Mouse (Mus musculus) left cerebral cortex, postnatal 10 days (tissue): ENCODE results near the gene Mfng. TPM values are rescaled to one million over a fixed set of nuclear protein-coding genes. Genes with fewer than 3 reads are reported as not detected.
A peak's percentile ranks its signal among the peaks of the same experiment; 100 is the strongest.

Experiments used
- DNase-seq, 2 experiments: peaks; one replicate each; pipeline ENCODE4 v3.0.0; 2021 to 2022; ENCODE audit warnings: low spot score in 2 of 2, mixed read lengths in 1 of 2; ENCODE audit errors: extremely low spot score in 1 of 2
- intact Hi-C: fragments of 180-260 bp; cut with DNase I; formaldehyde crosslinking; loops from one replicate; pipeline ENCODE4 v1.15.1; 2025
- total RNA-seq, 2 experiments: library from RNA; stranded (reverse); gene quantifications; 2 replicates each; pipeline ENCODE4 v1.2.3; 2021

Gene Mfng
- total RNA-seq, 2 experiments from 2014 or later = 6.7 to 7.6 TPM

GRCm38 (mm10) chr15:78770234-78770982 lies 2.9 kb downstream of the Mfng start:
- intact Hi-C loops = no loop called here
- DNase-seq = no peak

DNA sequence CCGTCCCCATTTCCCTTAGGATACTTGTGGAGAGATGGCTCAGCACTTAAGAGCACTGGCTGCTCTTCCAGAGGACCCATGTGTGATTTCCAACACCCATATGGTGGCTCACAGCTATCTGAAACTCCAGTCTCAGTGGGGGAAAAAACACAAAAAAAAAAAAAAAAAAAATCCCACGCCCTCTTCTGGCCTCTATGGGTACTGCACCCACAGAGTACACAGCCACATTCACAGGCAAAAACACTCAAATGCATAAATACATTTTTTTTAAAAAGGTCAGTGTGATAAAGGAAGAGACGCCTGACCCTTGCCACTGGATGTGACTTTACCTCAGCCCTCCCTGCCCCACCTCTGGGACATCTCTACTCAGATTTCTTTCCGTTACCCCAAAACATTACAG lies 4.2 kb downstream of the Mfng start:
- intact Hi-C loops = no loop called here
- no peak for DNase-seq

GRCm38 (mm10) chr15:78763704-78764103 lies 9.6 kb downstream of the Mfng start:
- intact Hi-C loops = no loop called here
- no peak for DNase-seq

- intact Hi-C loops = no loop called here
- no peak for DNase-seq
Observed at GRCm38 (mm10) chr15:78763210-78763609, 10.1 kb downstream of the Mfng start.

GRCm38 (mm10) chr15:78761112-78761511 lies 12.2 kb downstream of the Mfng start:
- intact Hi-C loops = no loop called here
- DNase-seq = no peak

GRCm38 (mm10) chr15:78758132-78758531 lies 15.1 kb downstream of the Mfng start:
- intact Hi-C loops = no loop called here

GRCm38 (mm10) chr15:78755966-78756725 lies 17.1 kb downstream of the Mfng start:
- DNase-seq = no peak
- intact Hi-C loops = no loop called here

More at GRCm38 (mm10) chr15:78758132-78758531, 15.1 kb downstream of the Mfng start:
- no peak for DNase-seq

DNA sequence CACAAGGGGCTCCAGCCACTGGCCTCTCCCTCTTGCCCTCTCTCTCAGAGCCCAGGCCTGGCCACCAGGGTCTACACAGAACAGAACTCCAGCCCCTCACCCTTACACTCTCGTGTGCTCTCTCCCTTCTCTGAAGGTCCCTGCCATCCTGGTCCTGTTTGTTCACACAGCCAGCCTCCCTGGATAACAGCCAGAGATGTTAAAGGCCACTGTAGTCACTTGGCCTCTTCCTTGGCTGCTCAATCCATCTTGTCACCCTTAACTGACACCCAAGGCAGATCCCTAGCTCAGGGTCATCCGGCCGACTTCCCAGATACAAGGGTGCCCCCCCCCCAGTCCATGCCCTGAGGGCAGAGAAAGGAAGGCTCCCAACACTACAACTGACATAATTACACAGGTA lies 18.0 kb downstream of the Mfng start:
- DNase-seq = no peak
- intact Hi-C loops = no loop called here

DNA sequence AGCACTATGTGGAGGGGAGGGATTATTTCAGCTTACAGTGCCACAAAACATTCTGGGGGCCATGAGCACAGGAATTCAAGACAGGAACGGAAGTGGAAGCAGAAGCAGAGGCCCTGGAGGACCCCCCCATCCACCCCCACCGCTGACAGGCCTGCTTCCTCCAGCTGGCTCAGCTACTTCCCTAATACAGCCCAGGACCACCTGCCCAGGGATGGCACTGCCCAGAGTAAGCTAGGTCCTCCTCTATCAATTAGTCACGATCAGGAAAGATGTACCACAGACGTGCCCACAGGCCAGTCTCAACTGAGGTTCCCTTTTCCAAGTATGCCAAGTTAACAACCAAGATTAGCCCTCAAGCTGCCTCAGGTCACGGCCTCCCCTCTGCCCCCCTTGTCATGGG lies 19.1 kb downstream of the Mfng start:
- no peak for DNase-seq
- intact Hi-C loops = no loop called here

DNA sequence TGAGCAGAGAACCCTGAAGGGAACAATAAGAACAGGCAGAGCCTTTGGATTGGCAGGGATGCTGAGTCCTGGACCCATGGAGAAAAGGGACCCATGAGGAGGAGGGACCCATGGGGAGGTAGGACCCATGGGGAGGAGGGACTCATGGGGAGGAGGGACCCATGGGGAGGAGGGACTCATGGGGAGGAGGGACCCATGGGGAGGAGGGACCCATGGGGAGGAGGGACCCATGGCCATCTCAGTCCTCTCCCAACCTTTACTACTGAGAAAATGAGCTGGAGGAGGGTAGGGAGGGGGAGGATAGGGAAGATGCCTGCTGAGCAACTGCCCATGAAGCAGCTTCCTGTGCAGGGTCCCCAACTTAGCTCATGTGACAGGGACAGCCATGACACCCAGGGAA lies 20.3 kb downstream of the Mfng start:
- intact Hi-C loops = no loop called here
- no peak for DNase-seq

GRCm38 (mm10) chr15:78750608-78751350 lies 22.5 kb downstream of the Mfng start:
- intact Hi-C loops = no loop called here
- DNase-seq = peak in 1 of 2 experiments; percentile 55

DNA sequence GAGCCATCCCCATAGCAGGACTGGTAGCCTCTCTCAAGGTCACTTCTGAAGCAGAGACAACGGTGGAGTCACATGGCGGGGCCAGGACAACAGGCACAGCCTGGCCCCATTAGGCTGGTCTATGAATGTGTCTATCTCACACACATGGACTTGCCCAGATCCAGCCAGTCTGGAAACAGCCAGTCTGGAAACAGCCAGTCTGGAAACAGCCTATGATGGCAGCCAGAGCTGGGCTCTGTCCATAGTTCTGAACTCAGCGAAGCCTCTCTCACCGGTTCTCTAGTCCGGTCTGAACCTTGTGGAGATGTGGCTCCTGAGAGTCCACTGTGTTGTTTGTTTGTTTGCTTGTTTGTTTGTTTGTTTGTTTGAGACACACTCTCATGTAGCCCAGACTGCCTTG lies 23.4 kb downstream of the Mfng start:
- intact Hi-C loops = no loop called here
- DNase-seq = no peak

GRCm38 (mm10) chr15:78744206-78744605 lies 29.1 kb downstream of the Mfng start:
- intact Hi-C loops = loop anchor here (2.0 kb wide), 2 partner anchors 121 to 297 kb away; no protein-coding TSS in a partner anchor
- peak; percentile 82 for DNase-seq

GRCm38 (mm10) chr15:78742831-78743230 lies 30.4 kb downstream of the Mfng start:
- no peak for DNase-seq
- intact Hi-C loops = no loop called here

GRCm38 (mm10) chr15:78740662-78741061 lies 32.6 kb downstream of the Mfng start:
- intact Hi-C loops = no loop called here
- DNase-seq = no peak

DNA sequence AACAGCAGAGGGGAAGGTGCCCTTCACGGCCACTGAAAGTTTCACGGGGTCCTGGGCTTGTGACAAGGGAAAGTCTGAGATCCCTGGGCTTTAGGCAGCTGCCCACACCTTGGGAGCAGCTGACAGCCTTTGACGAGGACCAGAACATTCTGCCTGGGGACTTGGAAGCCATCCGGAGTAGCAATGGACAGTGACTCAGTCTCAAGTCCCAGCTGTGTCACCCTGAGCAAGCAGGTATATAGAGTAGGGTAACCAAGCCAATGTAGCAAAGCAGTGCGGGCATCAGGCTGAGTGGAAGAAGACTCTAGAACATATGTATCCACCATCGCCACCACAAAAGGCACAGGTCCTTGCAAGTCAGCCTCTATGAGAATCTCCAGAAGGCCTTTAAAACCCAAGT lies 36.1 kb downstream of the Mfng start:
- DNase-seq = no peak
- intact Hi-C loops = no loop called here

- no peak for DNase-seq
- intact Hi-C loops = no loop called here
Observed at GRCm38 (mm10) chr15:78736681-78737100, 36.6 kb downstream of the Mfng start.

- intact Hi-C loops = no loop called here
- DNase-seq = no peak
Observed at GRCm38 (mm10) chr15:78736181-78736579, 37.1 kb downstream of the Mfng start.

DNA sequence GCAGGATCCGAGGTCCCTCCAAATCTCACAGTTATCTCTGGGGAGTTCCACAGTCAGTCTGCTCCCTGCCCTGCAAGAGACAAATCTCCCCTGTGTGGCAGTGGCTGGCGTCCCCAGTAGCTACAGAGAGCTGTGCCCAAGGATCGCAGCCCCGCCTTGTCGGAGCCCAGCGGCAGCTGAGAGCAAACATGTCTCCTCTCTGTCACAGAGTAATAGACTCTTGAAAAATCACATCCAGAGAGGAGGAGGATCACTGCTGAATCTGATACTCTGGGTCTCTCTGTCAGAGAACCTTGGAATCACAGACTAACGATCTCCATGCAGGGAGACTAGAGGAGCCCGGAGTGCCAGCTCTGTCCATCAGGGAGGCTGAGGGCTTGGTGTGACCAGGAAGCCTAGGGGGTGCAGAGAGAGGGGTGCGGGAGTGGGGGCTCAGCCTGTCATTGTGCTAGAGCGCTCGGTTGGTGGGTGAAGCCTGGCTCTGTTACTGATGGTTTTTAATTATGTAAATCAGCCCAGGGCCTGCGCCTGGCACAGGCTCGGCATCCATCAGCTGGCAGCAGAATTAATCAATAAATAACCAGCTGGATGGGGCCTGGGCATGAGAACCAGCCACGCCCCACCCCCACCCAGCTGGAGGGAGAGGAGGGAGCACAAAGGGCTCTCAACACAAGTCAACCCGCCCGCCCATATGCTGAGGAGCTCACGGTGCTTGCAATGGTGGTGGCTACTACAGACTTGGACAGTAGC lies 37.7 kb downstream of the Mfng start:
- intact Hi-C loops = no loop called here
- DNase-seq = no peak
